Mouse (Mus musculus) layer of hippocampus, adult 11-12 months (tissue): ENCODE measurements at regions not wholly inside any gene's neighbourhood (a gene's known extent, or its start where the extent isn't known, plus 50 kb on each side); places are given as distances from the start of the nearest gene placed in this dataset.

Source experiments
- DNase-seq: peaks from one replicate; pipeline ENCODE4 v3.0.0; 2022; ENCODE audit warnings: low spot score

GRCm38 (mm10) chr1:52305679-52306632, 72.9 kb upstream of the Gls start:
- DNase-seq = no peak

- peak; percentile 84 for DNase-seq
These were observed 69.5 kb upstream of the Gls start for GRCm38 (mm10) chr1:52302557-52302956.

GRCm38 (mm10) chr1:52301266-52301665, 68.2 kb upstream of the Gls start:
- no peak for DNase-seq

- no peak for DNase-seq
These were observed 66.5 kb upstream of the Gls start for GRCm38 (mm10) chr1:52299559-52299958.

- DNase-seq = no peak
These were observed 65.3 kb upstream of the Gls start for GRCm38 (mm10) chr1:52298336-52298735.

- DNase-seq = no peak
These were observed 63.1 kb upstream of the Gls start for GRCm38 (mm10) chr1:52296178-52296577.

- DNase-seq = no peak
These were observed 61.5 kb upstream of the Gls start for GRCm38 (mm10) chr1:52294521-52294920.

GRCm38 (mm10) chr1:52293393-52294099, 60.5 kb upstream of the Gls start:
- no peak for DNase-seq
